Comparison of ENCODE assay signal across 9 mouse cellular contexts in genomic region chr9:62826456-62826855, GRCm38 (mm10). TPM values are rescaled to one million over a fixed set of nuclear protein-coding genes. Genes with fewer than 3 reads are reported as not detected.
DNase-seq lines count a peak whose midpoint lies in the region; ATAC-seq and TF ChIP-seq lines count a peak whose summit lies in the region.
"Had no signal": no experiment of that assay in that cellular context is flagged by ENCODE, and none has a peak within 500 bp of the region (broad histone marks: within the 10 kb centered on the region; RNA-seq: fewer than 3 reads in every experiment).

No protein-coding gene starts in this region.

- H3K9me3 ChIP-seq in forebrain, embryonic 10.5 days = no peaks in the 10 kb centered on the region
- no peaks in the 10 kb centered on the region for H3K9me3 ChIP-seq in forebrain, embryonic 14.5 days (replicated peaks; ENCODE audit: control insufficient read depth, low read length)
- no peaks in the 10 kb centered on the region for H3K9me3 ChIP-seq in lung, embryonic 16.5 days (ENCODE audit: control insufficient read depth, low read length)
- peaks cover 3% of the 10 kb centered on the region; the same call in 1 of the 2 replicates for H3K9me3 ChIP-seq in limb, embryonic 13.5 days
- H3K9me3 ChIP-seq in stomach, postnatal 0 days (ENCODE audit: control insufficient read depth, low read length) = no peaks in the 10 kb centered on the region

- no peaks in the 10 kb centered on the region for H3K36me3 ChIP-seq in forebrain, embryonic 10.5 days (replicated peaks)
- H3K36me3 ChIP-seq in forebrain, embryonic 14.5 days (ENCODE audit: control insufficient read depth, insufficient read depth, low read length) = no peaks in the 10 kb centered on the region
- H3K36me3 ChIP-seq in lung, embryonic 16.5 days (ENCODE audit: control insufficient read depth, insufficient read depth, low read length) = no peaks in the 10 kb centered on the region
- no peaks in the 10 kb centered on the region for H3K36me3 ChIP-seq in limb, embryonic 13.5 days
- no peaks in the 10 kb centered on the region for H3K36me3 ChIP-seq in stomach, postnatal 0 days (ENCODE audit: control insufficient read depth, insufficient read depth, low read length)

- H3K4me3 ChIP-seq in forebrain, embryonic 10.5 days = peak overlapping the region; percentile 33
- H3K4me3 ChIP-seq in forebrain, embryonic 14.5 days (ENCODE audit: low read depth, low read length) = no peak overlapping the region
- H3K4me3 ChIP-seq in lung, embryonic 16.5 days (ENCODE audit: low read length) = no peak overlapping the region
- no peak overlapping the region for H3K4me3 ChIP-seq in limb, embryonic 13.5 days
- no peak overlapping the region for H3K4me3 ChIP-seq in stomach, postnatal 0 days (ENCODE audit: low read depth, low read length)

- ATAC-seq in forebrain, embryonic 14.5 days = no peak
- no peak for ATAC-seq in lung, embryonic 16.5 days (ENCODE audit: low read depth)
- no peak for ATAC-seq in limb, embryonic 13.5 days (ENCODE audit: low FRiP score, low read depth)
- ATAC-seq in stomach, postnatal 0 days (ENCODE audit: low FRiP score, low TSS enrichment) = no peak
- ATAC-seq in monocyte, adult 5-6 weeks (replicated peaks; ENCODE audit: insufficient number of reproducible peaks, low FRiP score, low TSS enrichment, poor library complexity, severe bottlenecking) = no peak

- no peak for TF ChIP-seq CTCF in stomach, postnatal 0 days (IDR thresholded peaks at IDR 0.05; ENCODE audit: low read depth)

- no peak overlapping the region for H3K4me2 ChIP-seq in forebrain, embryonic 14.5 days (ENCODE audit: low read length)
- no peak overlapping the region for H3K4me2 ChIP-seq in lung, embryonic 16.5 days (ENCODE audit: low read depth, low read length)
- H3K4me2 ChIP-seq in limb, embryonic 13.5 days (replicated peaks) = peak overlapping the region; percentile 61
- no peak overlapping the region for H3K4me2 ChIP-seq in stomach, postnatal 0 days (replicated peaks; ENCODE audit: low read depth)

- H3K27ac ChIP-seq in forebrain, embryonic 10.5 days = peak overlapping the region; percentile 88
- no peak overlapping the region for H3K27ac ChIP-seq in forebrain, embryonic 14.5 days (ENCODE audit: low read depth, low read length)
- H3K27ac ChIP-seq in lung, embryonic 16.5 days (ENCODE audit: low read length) = peak overlapping the region; percentile 37
- H3K27ac ChIP-seq in limb, embryonic 13.5 days = peak overlapping the region; percentile 70
- H3K27ac ChIP-seq in stomach, postnatal 0 days (replicated peaks) = 0 out of 2 replicates have a peak overlapping the region, but pooled peaks have one; percentile 24

- peak; percentile 27 for DNase-seq in forebrain, embryonic 10.5 days (ENCODE audit: extremely low spot score, low spot score)
- no peak for DNase-seq in forebrain, embryonic 14.5 days (ENCODE audit: low spot score)
- no peak for DNase-seq in lung, postnatal 36 days
- no peak for DNase-seq in stomach, postnatal 0 days (ENCODE audit: low spot score)
- no peak for DNase-seq in urinary bladder, postnatal 14 days (ENCODE audit: low spot score)
- DNase-seq: right cerebral cortex, postnatal 4 days had no signal

- H3K27me3 ChIP-seq in forebrain, embryonic 10.5 days (ENCODE audit: poor library complexity, severe bottlenecking) = no peaks in the 10 kb centered on the region
- no peaks in the 10 kb centered on the region for H3K27me3 ChIP-seq in forebrain, embryonic 14.5 days (replicated peaks; ENCODE audit: control insufficient read depth, insufficient read depth, low read length)
- no peaks in the 10 kb centered on the region for H3K27me3 ChIP-seq in lung, embryonic 16.5 days (ENCODE audit: control insufficient read depth, insufficient read depth, low read depth, low read length)
- H3K27me3 ChIP-seq in limb, embryonic 13.5 days = no peaks in the 10 kb centered on the region
- H3K27me3 ChIP-seq in stomach, postnatal 0 days (ENCODE audit: control insufficient read depth, insufficient read depth, low read length) = no peaks in the 10 kb centered on the region

- no peak overlapping the region for H3K9ac ChIP-seq in forebrain, embryonic 14.5 days (ENCODE audit: low read length)
- peak overlapping the region; percentile 29; the same call in 1 of the 2 replicates for H3K9ac ChIP-seq in lung, embryonic 16.5 days (ENCODE audit: low read length)
- peak overlapping the region; percentile 40; the same call in 1 of the 2 replicates for H3K9ac ChIP-seq in limb, embryonic 13.5 days
- H3K9ac ChIP-seq in stomach, postnatal 0 days (ENCODE audit: low read length) = no peak overlapping the region

- 2% methylated on average over 7 of the region's 7 CpGs for WGBS in forebrain, embryonic 10.5 days
- 6% methylated on average over 7 of the region's 7 CpGs for WGBS in forebrain, embryonic 14.5 days
- WGBS in lung, embryonic 16.5 days = 11% methylated on average over 7 of the region's 7 CpGs
- WGBS in limb, embryonic 13.5 days = 5% methylated on average over 7 of the region's 7 CpGs
- WGBS in stomach, postnatal 0 days = 24% methylated on average over 7 of the region's 7 CpGs

- no peak for TF ChIP-seq EP300 in stomach, postnatal 0 days (optimal IDR thresholded peaks at IDR 0.05)

- peaks cover 48% of the 10 kb centered on the region for H3K4me1 ChIP-seq in forebrain, embryonic 10.5 days
- H3K4me1 ChIP-seq in forebrain, embryonic 14.5 days (ENCODE audit: control insufficient read depth, insufficient read depth, low read length) = peaks cover 8% of the 10 kb centered on the region; the same call in 1 of the 2 replicates
- peaks cover 11% of the 10 kb centered on the region for H3K4me1 ChIP-seq in lung, embryonic 16.5 days (replicated peaks; ENCODE audit: control insufficient read depth, insufficient read depth, low read length)
- peaks cover 33% of the 10 kb centered on the region for H3K4me1 ChIP-seq in limb, embryonic 13.5 days
- no peaks in the 10 kb centered on the region for H3K4me1 ChIP-seq in stomach, postnatal 0 days (replicated peaks; ENCODE audit: control insufficient read depth, insufficient read depth)

RNA-seq across cellular contexts. Expression of gene Cln6, which starts 12.1 kb away (rescaled TPM):
- polyA plus RNA-seq in forebrain, embryonic 10.5 days (2016; fragmentation: Nextera tagmentation; extraction: Ambion mirVana) = 14.9 and 16.5 TPM in 2 replicates
- polyA plus RNA-seq in forebrain, embryonic 14.5 days (2014; fragmentation: Nextera tagmentation; extraction: Ambion mirVana) = 3.8 and 4.9 TPM in 2 replicates
- 23.3 and 24.1 TPM in 2 replicates for polyA plus RNA-seq in lung, embryonic 16.5 days (2015; fragmentation: Nextera tagmentation; extraction: Ambion mirVana)
- 20.3 and 21.3 TPM in 2 replicates for polyA plus RNA-seq in limb, embryonic 13.5 days (2015; fragmentation: Nextera tagmentation; extraction: Ambion mirVana)
- polyA plus RNA-seq in stomach, postnatal 0 days (2015; fragmentation: Nextera tagmentation; extraction: Ambion mirVana) = 16.2 and 17.4 TPM in 2 replicates
- 4.7 to 8.7 TPM (median 6.7 TPM) in 3 replicates for total RNA-seq in monocyte, adult 5-6 weeks (2017)

RNA-seq across cellular contexts. Expression of gene Fem1b, which starts 14.7 kb away (rescaled TPM):
- 33.8 and 35.2 TPM in 2 replicates for polyA plus RNA-seq in forebrain, embryonic 10.5 days (2016; fragmentation: Nextera tagmentation; extraction: Ambion mirVana)
- 57.8 and 60.8 TPM in 2 replicates for polyA plus RNA-seq in forebrain, embryonic 14.5 days (2014; fragmentation: Nextera tagmentation; extraction: Ambion mirVana)
- polyA plus RNA-seq in lung, embryonic 16.5 days (2015; fragmentation: Nextera tagmentation; extraction: Ambion mirVana) = 18.7 and 19.8 TPM in 2 replicates
- polyA plus RNA-seq in limb, embryonic 13.5 days (2015; fragmentation: Nextera tagmentation; extraction: Ambion mirVana) = 19.4 and 21.9 TPM in 2 replicates
- 6.6 and 6.8 TPM in 2 replicates for polyA plus RNA-seq in stomach, postnatal 0 days (2015; fragmentation: Nextera tagmentation; extraction: Ambion mirVana)
- 17.9 to 19.1 TPM (median 18.0 TPM) in 3 replicates for total RNA-seq in monocyte, adult 5-6 weeks (2017)

RNA-seq across cellular contexts. Expression of gene Calml4, which starts 31.4 kb away (rescaled TPM):
- polyA plus RNA-seq in forebrain, embryonic 10.5 days (2016; fragmentation: Nextera tagmentation; extraction: Ambion mirVana) = 0.21 and 0.48 TPM in 2 replicates
- polyA plus RNA-seq in forebrain, embryonic 14.5 days (2014; fragmentation: Nextera tagmentation; extraction: Ambion mirVana) = 12.0 and 12.9 TPM in 2 replicates
- polyA plus RNA-seq in lung, embryonic 16.5 days (2015; fragmentation: Nextera tagmentation; extraction: Ambion mirVana) = 9.7 and 11.3 TPM in 2 replicates
- polyA plus RNA-seq in limb, embryonic 13.5 days (2015; fragmentation: Nextera tagmentation; extraction: Ambion mirVana) = 8.9 and 12.8 TPM in 2 replicates
- 21.6 and 24.6 TPM in 2 replicates for polyA plus RNA-seq in stomach, postnatal 0 days (2015; fragmentation: Nextera tagmentation; extraction: Ambion mirVana)
- 0.48 TPM in 1 of 3 replicates, not detected in the others for total RNA-seq in monocyte, adult 5-6 weeks (2017)

Comparison
In these comparisons a context has a peak if more than half of its experiments do, and no peak if none do; other contexts are left out.
1. H3K9ac ChIP-seq: peak in lung, embryonic 16.5 days (single experiment) and limb, embryonic 13.5 days (single experiment); none in forebrain, embryonic 14.5 days (single experiment) and stomach, postnatal 0 days (single experiment).